Mouse (Mus musculus) cerebellum, adult 2 months (tissue): ENCODE measurements around the gene Faf1. TPM values are rescaled to one million over a fixed set of nuclear protein-coding genes. Genes with fewer than 3 reads are reported as not detected.

ENCODE experiments used
- DNase-seq, 2 experiments: peaks; one replicate each; pipeline ENCODE4 v3.0.0; 2021
- H3K27ac ChIP-seq: fragments of 200-500 bp; 2 replicates; pipeline ENCODE4 v1.5.1; 2012; ENCODE audit warnings: low read length, control low read depth, inconsistent platforms; ENCODE audit not compliant: insufficient read depth
- H3K27me3 ChIP-seq: fragments of 200-500 bp; 2 replicates; pipeline ENCODE4 v1.6.1; 2012; ENCODE audit warnings: inconsistent platforms, mild to moderate bottlenecking, low read length, moderate library complexity; ENCODE audit not compliant: control insufficient read depth, insufficient read depth
- H3K4me1 ChIP-seq: fragments of 200-500 bp; 2 replicates; pipeline ENCODE4 v1.6.1; 2011; ENCODE audit warnings: low read length; ENCODE audit not compliant: control insufficient read depth, insufficient read depth
- H3K4me3 ChIP-seq: fragments of 200-500 bp; replicated peaks from 2 replicates; pipeline ENCODE3; 2011; ENCODE audit warnings: mild to moderate bottlenecking, low read depth, low read length, control low read depth; ENCODE audit not compliant: insufficient read depth
- CTCF ChIP-seq: fragments of 200-500 bp; IDR thresholded peaks from 2 replicates; pipeline ENCODE4 v1.5.1; 2011; ENCODE audit warnings: low read depth, mild to moderate bottlenecking, control low read depth, low read length, moderate library complexity, borderline replicate concordance; ENCODE audit not compliant: insufficient read depth
- POLR2A ChIP-seq: fragments of 200-500 bp; IDR thresholded peaks from 2 replicates; pipeline ENCODE4 v1.6.1; 2011; ENCODE audit warnings: low read length, control low read depth, borderline replicate concordance; ENCODE audit not compliant: insufficient read depth
- WGBS: fragments of 180-500 bp; shearing (Covaris S2); methylation state at CpG from one replicate; pipeline ENCODE4 v1.1.7; 2018; 5-methylcytosine and 5-hydroxymethylcytosine counted together
- polyA plus RNA-seq: library from polyadenylated mRNA; depleted of rRNA; stranded (reverse); fragments of >200 nt; gene quantifications from 2 replicates; pipeline ENCODE4 v1.2.3, GENCODE M21; 2012

The Faf1 gene
- polyA plus RNA-seq, 1 experiment, result 20.9 TPM

DNA sequence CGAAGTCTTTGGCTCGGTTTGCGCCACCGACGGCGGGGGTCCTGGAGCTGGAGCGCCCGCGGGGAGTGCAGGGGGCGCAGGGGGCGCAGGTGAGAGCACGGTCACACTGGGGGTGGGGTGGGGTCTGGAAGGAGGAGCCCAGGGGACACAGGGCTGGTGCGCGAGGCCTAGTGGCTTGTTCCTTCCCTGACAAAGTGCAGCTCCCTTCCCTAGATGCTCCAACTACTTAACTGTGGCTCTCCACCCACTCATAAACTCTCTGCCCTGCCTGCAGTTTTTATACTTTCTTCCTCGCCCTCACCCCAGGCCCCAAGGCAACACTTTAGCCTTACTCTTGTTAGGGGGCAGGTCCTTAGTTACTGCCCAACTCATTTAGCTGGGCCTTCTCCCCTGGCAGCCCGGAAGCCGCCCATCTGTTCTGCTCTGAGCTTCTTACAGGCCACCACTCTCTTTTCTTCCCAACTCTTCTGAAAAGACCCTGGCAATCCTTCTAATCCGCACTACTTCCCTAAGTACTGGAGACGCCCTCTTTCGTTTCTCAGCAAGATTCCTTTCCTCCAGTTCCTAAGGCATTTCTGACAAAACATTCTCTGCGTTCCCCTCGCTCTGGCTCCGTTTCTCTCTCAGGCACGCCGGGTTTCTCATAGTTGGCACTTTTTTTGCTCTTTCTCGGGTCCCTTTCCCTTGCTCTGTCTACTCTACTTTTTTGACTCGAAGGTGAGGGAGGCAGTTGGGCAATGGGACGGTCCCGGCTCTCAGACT, 304.1 kb downstream of the Faf1 start:
- Histone ChIP-seq H3K27ac (no peak overlapping the region), H3K4me3 (no peak overlapping the region), H3K27me3 (peaks cover 21% of the 10 kb centered on the region; the same call in 1 of the 2 replicates), H3K4me1 (peaks cover 6% of the 10 kb centered on the region; the same call in 1 of the 2 replicates)
- TF ChIP-seq CTCF (no peak), POLR2A (no peak)
- 8% methylated on average over 29 of the region's 29 CpGs for WGBS
- no peak for DNase-seq

DNA sequence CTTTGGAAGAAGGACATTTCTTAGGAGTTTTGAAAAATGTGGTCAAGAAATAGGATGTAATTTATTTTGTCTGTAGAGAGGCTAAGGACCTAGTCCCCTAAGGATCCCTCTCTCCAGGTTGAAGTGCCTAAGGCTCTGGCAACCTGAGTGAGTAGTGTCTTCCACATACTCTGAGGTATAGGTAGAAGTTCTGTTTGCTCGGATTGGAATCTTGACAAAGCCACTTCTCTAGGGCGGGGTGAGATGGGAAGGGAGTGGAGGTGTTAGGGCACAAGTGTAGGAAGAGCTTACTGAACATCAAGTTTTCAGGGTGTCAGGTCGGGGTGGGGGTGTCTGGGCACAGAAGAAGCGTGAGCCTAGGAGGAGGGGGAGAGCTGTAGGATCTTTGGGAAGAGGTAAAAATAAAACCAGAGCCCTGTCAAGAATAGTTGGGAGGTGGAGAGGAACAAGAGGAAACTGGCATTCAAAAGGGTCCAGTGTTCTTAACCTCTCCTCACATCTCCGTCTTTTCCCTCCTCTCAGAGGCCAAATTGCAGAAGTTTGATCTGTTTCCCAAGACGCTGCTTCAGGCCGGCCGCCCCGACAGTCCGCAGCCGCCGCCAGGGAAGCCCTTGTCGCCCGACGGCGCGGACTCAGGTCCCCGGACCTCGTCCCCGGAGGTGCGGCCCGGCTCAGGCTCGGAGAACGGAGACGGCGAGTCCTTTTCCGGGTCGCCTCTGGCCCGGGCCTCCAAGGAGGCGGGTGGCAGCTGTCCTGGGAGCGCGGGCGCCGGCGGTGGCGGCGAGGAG, 304.9 kb downstream of the Faf1 start:
- WGBS, result 4% methylated on average over 37 of the region's 37 CpGs
- H3K4me3 ChIP-seq, result no peak overlapping the region
- no peak for DNase-seq
- H3K27ac ChIP-seq, result no peak overlapping the region
- H3K27me3 ChIP-seq, result peaks cover 21% of the 10 kb centered on the region; the same call in 1 of the 2 replicates
- TF ChIP-seq POLR2A (no peak), CTCF (no peak)
- H3K4me1 ChIP-seq, result peaks cover 6% of the 10 kb centered on the region; the same call in 1 of the 2 replicates

DNA sequence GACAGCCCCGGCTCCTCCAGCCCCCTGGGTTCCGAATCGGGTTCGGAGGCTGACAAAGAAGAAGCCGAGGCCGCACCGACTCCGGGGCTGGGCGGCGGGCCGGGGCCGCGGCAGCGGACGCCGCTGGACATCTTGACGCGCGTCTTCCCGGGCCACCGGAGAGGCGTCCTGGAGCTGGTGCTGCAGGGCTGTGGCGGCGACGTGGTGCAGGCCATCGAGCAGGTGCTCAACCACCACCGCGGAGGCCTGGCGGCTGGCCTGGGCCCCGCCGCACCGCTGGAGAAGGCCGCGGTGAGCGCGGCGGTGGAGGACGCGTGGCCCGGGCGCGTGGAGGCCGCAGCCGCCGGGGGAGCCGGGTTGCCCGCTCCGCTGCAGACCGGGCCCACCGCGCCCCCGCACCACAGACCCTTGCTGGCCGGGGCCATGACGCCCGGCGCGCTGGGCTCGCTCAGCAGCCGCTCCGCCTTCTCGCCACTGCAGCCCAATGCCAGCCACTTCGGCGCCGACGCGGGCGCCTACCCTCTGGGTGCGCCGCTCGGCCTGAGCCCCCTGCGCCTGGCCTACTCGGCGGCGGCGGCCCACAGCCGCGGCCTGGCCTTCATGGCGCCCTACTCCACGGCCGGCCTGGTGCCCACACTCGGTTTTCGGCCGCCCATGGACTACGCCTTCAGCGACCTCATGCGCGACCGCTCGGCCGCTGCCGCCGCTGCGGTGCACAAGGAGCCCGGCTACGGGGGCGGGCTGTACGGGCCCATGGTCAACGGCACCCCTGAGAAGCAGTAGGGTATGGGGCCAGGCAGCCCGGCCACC, 305.7 kb downstream of the Faf1 start:
- WGBS, result 2% methylated on average over 98 of the region's 99 CpGs
- TF ChIP-seq POLR2A (no peak), CTCF (no peak)
- H3K27me3 ChIP-seq, result peaks cover 24% of the 10 kb centered on the region; the same call in 1 of the 2 replicates
- peaks cover 6% of the 10 kb centered on the region; the same call in 1 of the 2 replicates for H3K4me1 ChIP-seq
- no peak overlapping the region for H3K4me3 ChIP-seq
- no peak overlapping the region for H3K27ac ChIP-seq
- no peak for DNase-seq

DNA sequence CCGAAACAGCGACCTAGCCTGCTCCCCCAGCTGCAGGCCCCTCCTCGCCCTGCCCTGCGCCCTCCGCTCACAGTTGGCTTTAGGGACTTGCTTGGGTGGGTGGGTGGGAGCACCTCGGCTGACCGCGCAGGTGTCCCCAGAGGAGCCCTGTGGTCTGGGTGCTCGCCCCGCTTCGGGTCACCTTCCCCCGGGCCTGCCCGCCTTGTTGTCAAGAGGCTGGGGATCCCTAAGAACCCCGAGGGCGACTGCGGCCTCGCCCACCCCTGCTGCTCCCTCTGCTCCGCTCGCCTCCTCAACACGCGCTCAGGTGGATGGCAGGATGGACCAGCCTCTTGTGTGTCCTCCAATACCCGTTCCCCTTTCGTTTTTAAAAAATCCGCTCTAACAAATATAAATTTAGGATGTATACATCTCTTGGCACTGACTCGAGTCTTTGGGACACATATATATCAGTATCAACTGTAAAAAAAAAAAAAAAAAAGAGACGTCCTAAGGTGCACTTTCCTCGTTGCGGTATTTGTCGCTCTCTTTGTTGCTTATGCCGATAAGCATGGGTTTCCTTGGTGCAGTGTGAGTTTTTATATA, 306.4 kb downstream of the Faf1 start:
- 5% methylated on average over 30 of the region's 30 CpGs for WGBS
- TF ChIP-seq CTCF (no peak), POLR2A (no peak)
- no peak overlapping the region for H3K4me3 ChIP-seq
- no peak overlapping the region for H3K27ac ChIP-seq
- peaks cover 6% of the 10 kb centered on the region; the same call in 1 of the 2 replicates for H3K4me1 ChIP-seq
- H3K27me3 ChIP-seq, result peaks cover 23% of the 10 kb centered on the region; the same call in 1 of the 2 replicates
- DNase-seq, result no peak

DNA sequence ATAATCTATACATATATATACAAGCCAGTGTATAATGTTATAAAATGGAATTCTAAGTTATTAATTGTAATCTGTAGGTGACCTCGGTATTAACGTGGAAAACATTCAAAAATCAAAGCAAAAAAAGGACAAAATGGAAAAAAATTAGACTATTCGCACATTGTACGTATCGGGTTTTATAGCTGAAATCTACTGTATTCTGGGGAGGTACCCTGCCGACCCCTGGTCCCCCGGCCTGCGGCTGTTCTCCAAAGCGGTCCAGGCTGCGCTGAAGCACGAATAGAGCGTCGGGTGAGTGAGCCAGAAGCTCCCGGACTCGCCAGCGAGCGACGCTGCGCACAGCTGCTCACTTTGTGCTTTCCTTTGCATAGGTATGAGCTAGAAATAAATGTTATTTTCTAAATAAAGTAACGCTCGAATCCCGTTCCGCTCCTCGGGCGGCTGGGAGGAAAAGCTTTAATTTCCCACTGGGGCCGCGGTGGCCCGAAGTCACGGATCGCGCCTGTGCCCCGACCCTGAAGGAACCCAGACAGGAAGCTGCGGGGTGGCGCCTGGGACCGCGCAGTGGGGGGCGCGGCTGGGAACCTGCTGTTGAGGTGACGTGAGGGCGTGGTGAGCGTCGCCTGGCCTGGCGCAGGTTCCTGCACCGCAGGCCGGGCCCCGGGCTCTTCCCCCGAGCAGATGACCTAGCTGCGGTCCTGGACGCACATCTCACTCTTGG, 307.1 kb downstream of the Faf1 start:
- no peak for DNase-seq
- H3K4me3 ChIP-seq, result no peak overlapping the region
- 2% methylated on average over 49 of the region's 49 CpGs for WGBS

DNA sequence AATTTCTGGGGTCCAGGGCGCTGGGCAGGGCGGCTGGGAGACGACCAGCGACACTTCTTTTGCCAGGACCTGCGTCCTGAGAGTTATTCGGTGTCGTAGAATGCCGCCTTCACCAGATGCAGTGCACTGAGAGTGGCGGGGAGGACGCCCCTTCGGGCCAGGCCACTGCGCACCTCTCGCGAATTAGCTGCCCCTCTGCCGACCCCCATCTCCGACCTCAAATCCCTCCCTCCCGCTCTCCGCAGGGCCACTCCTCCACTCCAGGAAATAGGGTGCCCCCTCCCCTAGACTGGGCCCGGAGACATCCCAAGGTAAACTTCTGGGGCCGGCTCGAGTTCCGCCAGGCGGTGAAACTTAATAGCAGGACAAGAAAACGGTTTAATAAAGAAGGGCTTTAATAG, 307.6 kb downstream of the Faf1 start:
- H3K27ac ChIP-seq, result no peak overlapping the region
- peaks cover 17% of the 10 kb centered on the region; the same call in 1 of the 2 replicates for H3K27me3 ChIP-seq
- peaks cover 6% of the 10 kb centered on the region; the same call in 1 of the 2 replicates for H3K4me1 ChIP-seq
- no peak for DNase-seq
- TF ChIP-seq POLR2A, result no peak
- no peak for TF ChIP-seq CTCF
- 2% methylated on average over 24 of the region's 24 CpGs for WGBS
- H3K4me3 ChIP-seq, result no peak overlapping the region

More for the DNA sequence above, 307.1 kb downstream of the Faf1 start:
- Histone ChIP-seq H3K27ac (no peak overlapping the region), H3K27me3 (peaks cover 19% of the 10 kb centered on the region; the same call in 1 of the 2 replicates), H3K4me1 (peaks cover 6% of the 10 kb centered on the region; the same call in 1 of the 2 replicates)
- no peak for TF ChIP-seq CTCF
- no peak for TF ChIP-seq POLR2A
